Mouse (Mus musculus) left cerebral cortex, postnatal 36 days (tissue): ENCODE measurements around the gene Vmn1r45. TPM values are rescaled to one million over a fixed set of nuclear protein-coding genes. Genes with fewer than 3 reads are reported as not detected.
"Not testable (repeated sequence)": the region's sequence is repeated elsewhere in the genome, so short reads cannot be mapped to it uniquely, and the experiment has no call there.

Experiments used
- DNase-seq, 2 experiments: peaks; one replicate each; pipeline ENCODE4 v3.0.0; 2021 to 2022; ENCODE audit warnings: low spot score in 2 of 2, mixed read lengths in 1 of 2
- intact Hi-C: fragments of 180-260 bp; cut with DNase I; formaldehyde crosslinking; loops from one replicate; pipeline ENCODE4 v1.15.1; 2025
- total RNA-seq, 2 experiments: library from RNA; stranded (reverse); gene quantifications; 2 replicates each; pipeline ENCODE4 v1.2.3; 2021

Vmn1r45 gene
- total RNA-seq, result not detected

DNA sequence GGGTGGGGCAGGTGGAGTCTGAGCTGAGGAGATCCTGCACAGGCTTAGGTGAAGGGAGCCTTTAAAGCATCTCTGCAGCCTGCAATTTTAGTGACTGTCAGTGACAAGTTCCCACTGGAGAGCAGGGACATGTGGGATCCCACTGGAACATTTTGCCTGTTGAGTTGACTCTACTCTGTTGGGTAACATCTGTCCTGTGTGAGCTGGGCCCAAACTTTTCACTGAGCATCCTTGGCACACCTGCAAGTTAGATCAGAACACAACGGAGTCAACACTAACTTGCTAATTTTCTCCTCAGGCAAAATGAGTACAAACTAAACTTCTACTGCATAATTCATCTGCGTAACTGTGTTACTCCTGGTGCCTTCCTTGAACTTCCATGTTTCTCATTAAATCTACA is at the start of gene Vmn1r45:
TSS of gene Vmn1r45 (minus strand) at position 101 of the 400 bp plus-strand sequence.
- intact Hi-C loops, DNase-seq: not testable (repeated sequence)

DNA sequence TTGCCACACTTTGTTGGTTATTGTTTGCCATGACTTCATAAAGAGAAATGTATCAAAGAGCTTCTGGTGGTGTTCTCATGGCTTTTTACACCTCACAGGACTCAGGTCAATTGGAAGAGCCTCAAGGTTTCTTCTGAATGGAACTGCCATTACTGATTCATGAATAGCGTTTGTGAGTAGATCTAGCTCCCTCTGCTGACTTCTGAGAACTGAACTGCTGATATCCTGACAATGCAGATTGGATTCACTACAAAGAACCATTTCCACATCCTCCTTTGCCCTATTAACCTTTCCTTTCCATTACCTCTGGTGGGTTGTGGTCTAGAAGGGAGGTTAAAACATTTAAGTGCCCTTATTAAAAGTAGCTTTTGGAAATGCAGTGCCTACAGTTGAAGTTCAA is 45.6 kb upstream of the Vmn1r45 start:
- DNase-seq, result no peak
- intact Hi-C loops, result no loop called here

DNA sequence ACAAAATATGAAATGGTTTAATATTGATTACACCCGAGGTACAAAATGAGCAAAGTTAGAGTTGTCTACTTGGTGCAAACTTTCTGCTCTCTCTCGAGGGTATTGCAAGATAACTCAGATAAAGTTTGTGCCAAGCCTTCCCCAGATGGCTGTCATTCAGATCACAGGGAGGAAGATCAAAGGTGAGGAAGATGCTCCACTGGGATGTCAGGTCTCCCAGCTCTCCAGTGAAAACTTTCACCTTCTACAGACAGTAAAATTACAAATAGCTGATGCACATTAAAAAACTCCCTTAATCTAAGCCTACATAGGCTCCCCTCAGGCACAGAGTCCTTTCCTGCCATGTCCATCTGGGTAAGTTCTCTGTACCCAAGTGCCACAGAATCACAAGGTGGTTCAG is 28.6 kb upstream of the Vmn1r45 start, which contains the start of gene Vmn1r46:
TSS of gene Vmn1r46 (plus strand) at position 301 of the 400 bp plus-strand sequence.
- DNase-seq, result no peak
- intact Hi-C loops, result no loop called here

DNA sequence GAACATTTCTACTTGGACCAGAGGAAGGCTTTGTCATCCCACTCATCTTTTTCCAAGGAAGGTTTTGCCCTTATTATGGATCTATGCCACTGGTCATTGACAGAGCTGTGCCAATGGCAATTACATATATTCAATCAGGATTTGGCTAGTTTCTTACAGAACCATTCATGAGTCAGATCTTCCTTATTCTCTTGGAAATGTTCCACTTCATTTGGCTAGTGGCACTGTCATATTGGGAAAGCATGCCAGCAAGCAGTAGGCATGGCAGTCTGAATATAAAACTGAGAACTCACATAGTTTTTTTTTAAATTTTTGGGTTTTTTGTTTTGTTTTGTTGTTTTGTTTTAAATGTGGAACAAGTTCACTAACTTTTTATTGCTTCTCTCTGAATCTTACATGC is 25.9 kb upstream of the Vmn1r45 start:
- no peak for DNase-seq
- intact Hi-C loops, result no loop called here

DNA sequence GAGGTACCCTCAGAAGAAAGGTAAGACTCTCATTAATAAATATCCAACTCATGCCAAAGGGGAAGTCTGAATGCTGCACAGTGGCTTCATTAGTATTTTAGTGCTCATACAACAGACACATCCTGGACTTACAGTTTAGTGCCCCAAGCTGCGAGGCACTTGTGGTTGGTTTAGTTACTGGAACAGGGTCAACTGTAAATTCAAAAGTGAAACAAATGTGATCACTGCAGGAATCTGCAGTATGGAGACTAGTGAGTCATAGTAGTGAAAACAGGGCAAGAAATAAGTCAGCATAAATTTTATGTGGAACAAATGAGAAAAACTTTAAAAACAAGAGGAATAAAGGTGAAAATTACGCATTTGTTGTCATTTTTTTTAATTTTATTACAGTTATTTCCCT is 13.2 kb upstream of the Vmn1r45 start:
- intact Hi-C loops, result loop anchor here (5.0 kb wide), 1 partner anchor 189 kb away; no protein-coding TSS in a partner anchor
- no peak for DNase-seq

DNA sequence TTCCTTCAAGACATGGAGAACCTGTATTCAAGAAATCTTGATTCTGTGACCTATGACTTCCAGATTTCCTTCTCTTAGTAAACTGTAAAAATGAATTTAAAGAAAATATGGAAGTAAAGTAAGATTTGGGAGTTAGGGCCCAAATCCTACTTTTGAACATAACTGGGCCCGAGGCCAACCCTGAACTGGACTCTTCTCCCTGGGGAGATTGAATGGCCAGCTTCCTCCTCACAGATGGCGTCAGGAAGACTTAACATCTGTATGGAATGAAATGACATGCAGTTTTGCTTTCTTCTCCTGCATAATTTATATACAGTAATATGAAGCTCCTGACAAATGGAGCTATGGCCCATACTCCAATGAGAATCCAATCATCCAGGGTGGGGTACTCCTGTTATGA is 528 bp upstream of the Vmn1r45 start:
- intact Hi-C loops, result no loop called here
- DNase-seq, result no peak

DNA sequence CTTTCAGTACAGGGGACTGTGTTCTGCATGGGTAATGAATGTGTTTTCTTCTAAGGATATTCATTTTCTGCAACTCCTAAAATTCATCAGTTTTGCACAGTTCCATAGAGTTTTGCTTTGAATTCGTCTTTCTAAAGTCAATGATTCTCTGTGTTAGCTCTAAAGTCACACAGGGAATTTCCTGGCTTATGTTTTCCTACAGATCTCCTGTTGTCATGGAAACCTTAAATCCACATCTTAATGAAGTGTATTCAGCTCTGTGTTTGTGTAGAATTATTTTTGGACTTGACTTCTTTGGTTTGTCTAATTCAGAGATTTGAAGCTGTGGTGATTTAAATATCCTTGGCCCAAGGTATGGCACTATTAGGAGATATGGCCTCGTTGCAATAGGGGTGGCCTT is 56.6 kb downstream of the Vmn1r45 start:
- intact Hi-C loops, result no loop called here
- DNase-seq, result no peak

DNA sequence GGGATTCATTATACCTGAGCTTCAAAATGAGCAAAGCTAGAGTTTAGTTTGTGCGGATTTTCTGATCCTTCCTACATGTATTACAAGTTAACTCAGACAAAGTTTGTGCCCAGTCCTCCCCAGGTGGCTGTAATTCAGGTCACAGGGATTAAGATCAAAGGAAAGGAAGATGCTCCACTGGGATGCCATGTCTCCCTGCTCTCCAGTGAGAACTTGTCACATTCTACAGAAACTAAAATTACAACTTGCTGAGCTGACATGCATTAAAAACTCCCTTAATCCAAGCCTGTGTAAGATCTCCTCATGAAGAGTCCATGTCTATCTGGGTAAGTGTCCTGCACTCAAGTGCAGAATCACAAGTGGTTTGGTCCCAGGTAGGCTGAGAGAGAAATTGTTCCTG is 57.0 kb downstream of the Vmn1r45 start, which contains the start of gene Vmn1r44:
TSS of gene Vmn1r44 (plus strand) at position 301 of the 400 bp plus-strand sequence.
- intact Hi-C loops, result no loop called here
- no peak for DNase-seq

Other genes starting within 250 kb of the Vmn1r45 start
- gene Vmn1r40, start 233.1 kb downstream of the Vmn1r45 start, total RNA-seq, result not detected
- not detected for gene Vmn1r41, start 199.8 kb downstream of the Vmn1r45 start, total RNA-seq
- gene Vmn1r42, start 64.2 kb downstream of the Vmn1r45 start, total RNA-seq, result not detected
- not detected for gene Vmn1r43, start 64.2 kb downstream of the Vmn1r45 start, total RNA-seq
- gene Vmn1r44, start 56.9 kb downstream of the Vmn1r45 start, total RNA-seq, result not detected
- not detected for gene Vmn1r46, start 28.7 kb upstream of the Vmn1r45 start, total RNA-seq
- not detected for gene Vmn1r47, start 75.5 kb upstream of the Vmn1r45 start, total RNA-seq
- not detected for gene Vmn1r48, start 96.2 kb upstream of the Vmn1r45 start, total RNA-seq
- not detected for gene Vmn1r49, start 137.9 kb upstream of the Vmn1r45 start, total RNA-seq
- not detected for gene Vmn1r50, start 160.8 kb upstream of the Vmn1r45 start, total RNA-seq
- not detected for gene Vmn1r51, start 182.0 kb upstream of the Vmn1r45 start, total RNA-seq
- gene Vmn1r52, start 234.2 kb upstream of the Vmn1r45 start, total RNA-seq, result not detected